Mouse (Mus musculus) gastrocnemius, postnatal 25 days (tissue): ENCODE measurements around the gene 3110082I17Rik. TPM values are rescaled to one million over a fixed set of nuclear protein-coding genes. Genes with fewer than 3 reads are reported as not detected.

ENCODE experiments used
- DNase-seq: peaks from one replicate; pipeline ENCODE4 v3.0.0; 2022
- microRNA-seq, 2 experiments: library from miRNA; unstranded; fragments of <30 nt; microRNA quantifications; one replicate each; pipeline ENCODE4 v1.2.0; 2021; ENCODE audit warnings: borderline replicate concordance in 2 of 2
- total RNA-seq, 2 experiments: library from RNA; stranded (reverse); gene quantifications; 1 replicate in 1 of 2; 2 replicates in 1 of 2; pipeline ENCODE4 v1.2.3; 2021

Gene 3110082I17Rik
- total RNA-seq, 2 experiments from 2014 or later: 7.8 to 8.0 TPM

- DNase-seq: peak; percentile 26
Observed at GRCm38 (mm10) chr5:139324691-139325394, 135.5 kb downstream of the 3110082I17Rik start.

GRCm38 (mm10) chr5:139324045-139324491, 136.3 kb downstream of the 3110082I17Rik start:
- DNase-seq: no peak

GRCm38 (mm10) chr5:139323260-139323924, 136.9 kb downstream of the 3110082I17Rik start:
- DNase-seq: no peak

DNA sequence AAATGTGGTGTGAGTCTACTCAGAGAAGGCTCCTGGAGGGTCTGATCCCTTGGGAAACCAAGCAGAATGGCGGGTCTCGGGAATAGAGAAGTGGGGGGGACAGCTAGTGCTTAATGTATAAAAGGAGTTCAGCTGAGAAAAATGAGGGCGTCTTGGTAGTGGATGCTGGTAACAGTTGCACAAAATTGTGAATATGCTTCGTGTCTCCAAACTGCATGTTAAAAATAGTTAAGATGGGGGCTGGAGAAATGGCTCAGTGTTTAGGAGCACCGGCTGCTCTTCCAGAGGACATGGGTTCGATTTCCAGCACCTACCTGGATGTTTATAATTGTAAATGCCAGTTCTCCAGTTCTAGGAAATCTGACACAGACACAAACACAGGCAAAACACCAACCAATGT, 139.0 kb downstream of the 3110082I17Rik start:
- no peak for DNase-seq

DNA sequence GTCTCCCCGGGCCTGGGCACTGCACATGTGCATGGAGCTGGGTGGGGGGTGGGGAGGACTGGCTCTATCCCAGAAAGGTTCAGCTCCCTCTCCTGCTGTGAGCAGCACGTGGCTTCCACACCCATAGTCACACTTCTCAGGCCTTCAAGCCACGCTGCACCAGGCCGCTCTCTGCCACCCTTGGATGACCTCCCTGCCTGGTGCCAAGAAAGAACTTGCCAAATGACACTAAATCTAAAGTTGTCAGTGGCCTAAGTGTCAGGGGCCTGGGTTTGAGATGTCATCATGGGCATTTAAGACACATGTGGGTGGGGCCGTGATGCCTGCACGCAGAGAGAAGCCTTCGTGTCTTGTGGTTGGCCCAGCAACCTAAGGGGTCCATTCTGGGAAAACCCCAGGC, 139.9 kb downstream of the 3110082I17Rik start:
- DNase-seq: no peak

- DNase-seq: no peak
Observed at GRCm38 (mm10) chr5:139317751-139318504, 142.4 kb downstream of the 3110082I17Rik start.

- DNase-seq: no peak
Observed at GRCm38 (mm10) chr5:139316982-139317675, 143.2 kb downstream of the 3110082I17Rik start.

DNA sequence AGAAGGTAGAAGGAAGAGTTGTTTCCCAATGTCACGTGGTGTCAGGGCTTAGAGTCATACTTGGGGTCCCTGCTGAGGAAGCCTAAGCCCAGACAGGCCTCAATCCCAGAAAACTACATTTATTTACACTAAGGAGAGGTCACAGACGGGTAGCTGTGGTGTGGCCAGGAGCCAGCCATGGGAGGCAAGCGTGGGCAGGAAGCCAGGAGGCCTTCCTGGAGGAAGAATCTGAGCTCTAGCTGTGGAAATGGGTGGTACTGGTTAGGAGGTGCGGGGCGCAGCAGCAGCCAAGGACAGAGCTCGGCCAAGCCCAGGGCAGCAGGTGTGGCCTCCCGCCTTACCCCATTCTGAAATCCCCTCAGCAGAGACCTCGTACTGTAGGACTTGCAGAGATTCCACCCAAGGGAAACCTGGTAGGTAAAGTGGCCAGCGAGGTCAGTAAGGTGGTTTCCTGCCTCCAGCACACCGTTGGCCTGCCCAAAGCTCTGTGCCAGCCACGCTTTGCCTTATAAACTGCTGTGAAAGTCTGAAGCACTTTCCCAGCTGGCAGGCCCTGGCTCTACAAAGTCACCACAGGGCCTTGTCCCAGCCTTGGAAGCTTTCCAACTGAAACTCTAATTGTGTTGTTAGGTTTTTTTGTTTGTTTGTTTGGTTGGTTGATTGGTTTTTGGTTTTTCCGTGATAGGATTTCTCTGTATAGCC, 145.2 kb downstream of the 3110082I17Rik start:
- DNase-seq: no peak

DNA sequence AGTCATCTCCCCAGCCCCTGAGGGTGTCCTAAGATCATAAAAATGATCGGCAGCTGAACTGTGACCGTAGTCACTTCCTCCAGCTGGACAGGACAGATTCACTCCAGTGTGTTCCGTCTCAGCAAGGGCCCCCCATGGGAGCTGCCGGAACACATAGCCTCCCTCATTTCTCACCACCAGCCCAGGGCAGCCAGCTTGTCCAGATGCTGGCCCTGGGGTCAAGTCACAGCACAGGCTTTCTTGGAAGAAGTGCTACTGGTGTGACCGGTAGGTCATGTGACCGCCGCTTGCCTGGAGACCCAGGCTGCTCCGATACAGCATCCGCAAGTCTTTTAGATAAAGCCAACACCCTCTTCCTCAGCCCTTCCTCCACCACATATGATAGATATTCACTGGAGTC, 146.8 kb downstream of the 3110082I17Rik start:
- no peak for DNase-seq

GRCm38 (mm10) chr5:139311822-139312221, 148.5 kb downstream of the 3110082I17Rik start:
- no peak for DNase-seq

GRCm38 (mm10) chr5:139310477-139310876, 149.8 kb downstream of the 3110082I17Rik start:
- no peak for DNase-seq

DNA sequence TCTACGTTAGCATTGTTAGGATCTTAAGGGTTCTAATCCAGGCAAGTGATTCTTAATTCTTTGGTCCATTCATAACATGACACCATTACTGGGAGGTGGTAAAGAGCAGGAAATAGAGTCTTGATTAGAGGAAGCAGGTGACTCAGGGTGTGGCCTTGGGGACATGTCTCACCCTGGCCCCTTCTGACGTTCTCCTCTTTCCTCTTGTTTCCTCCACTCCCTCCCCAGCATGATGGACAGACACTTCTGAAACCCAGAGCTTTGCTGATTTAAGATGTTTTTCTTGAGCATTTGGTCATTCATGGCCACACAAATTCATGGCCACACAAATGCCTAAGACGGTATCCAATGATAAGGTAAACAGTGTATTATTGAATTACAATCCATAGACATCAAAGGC, 150.4 kb downstream of the 3110082I17Rik start:
- DNase-seq: no peak

Small RNA genes within 50 kb of the gene (microRNA-seq; reads per million reads assigned to microRNA genes)
- 50.8 to 177 reads per million in 2 experiments for gene Mir339

Other genes starting within 250 kb of the 3110082I17Rik start
- 10 to 100 TPM; 28.7 to 30.3 TPM for gene Get4, start 208.2 kb downstream of the 3110082I17Rik start, total RNA-seq
- 1 to 10 TPM; 1.1 to 1.4 TPM for gene Adap1, start 134.9 kb downstream of the 3110082I17Rik start, total RNA-seq
- 10 to 100 TPM; 74.4 to 86.5 TPM for gene Cox19, start 109.1 kb downstream of the 3110082I17Rik start, total RNA-seq
- not detected for gene Cyp2w1, start 107.9 kb downstream of the 3110082I17Rik start, total RNA-seq
- gene Gpr146, start 82.8 kb downstream of the 3110082I17Rik start, total RNA-seq: 10 to 100 TPM; 23.5 to 23.6 TPM
- under 1 TPM; 0.32 to 0.61 TPM for gene C130050O18Rik, start 55.2 kb downstream of the 3110082I17Rik start, total RNA-seq
- gene Gper1, start 37.4 kb downstream of the 3110082I17Rik start, total RNA-seq: 1 to 10 TPM in 1 of 2 experiments, under 1 TPM in 1; 0.82 to 1.6 TPM
- 1 to 10 TPM; 7.3 to 8.2 TPM for gene Zfand2a, start 24.0 kb upstream of the 3110082I17Rik start, total RNA-seq
- gene Uncx, start 83.0 kb upstream of the 3110082I17Rik start, total RNA-seq: not detected